Mouse (Mus musculus) small intestine, adult 2 months (tissue): ENCODE results near the gene Lrrc1.

Source experiments
- CTCF ChIP-seq: fragments of 200-500 bp; IDR thresholded peaks from 2 replicates; pipeline ENCODE4 v1.5.1; 2012; ENCODE audit warnings: low read depth, mild to moderate bottlenecking, control low read depth, inconsistent platforms, low read length, moderate library complexity, mixed read lengths; ENCODE audit not compliant: insufficient replicate concordance, insufficient read length; ENCODE audit errors: extremely low read depth
- POLR2A ChIP-seq: fragments of 200-500 bp; IDR thresholded peaks from 2 replicates; pipeline ENCODE4 v1.6.1; 2012; ENCODE audit warnings: low read depth, mild to moderate bottlenecking, control low read depth, inconsistent platforms, low read length, moderate library complexity

DNA sequence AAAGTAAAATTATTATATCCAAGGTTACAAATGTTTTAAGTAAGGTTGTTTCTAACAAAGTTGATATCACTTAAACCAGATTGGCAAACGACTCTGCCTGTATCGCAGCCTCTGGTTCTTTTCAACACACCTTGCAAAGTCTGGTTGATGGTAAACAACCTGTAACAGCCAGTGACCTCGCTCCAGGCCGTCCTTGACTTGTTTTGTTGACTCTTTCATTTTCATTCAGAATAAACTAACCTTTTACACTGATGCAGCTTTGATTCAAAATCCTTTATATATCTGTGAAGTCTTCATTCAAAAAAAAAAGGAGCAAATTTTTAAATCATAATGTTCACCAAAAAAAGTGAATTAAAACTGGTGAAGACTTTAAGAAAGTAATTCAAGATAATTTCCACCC is 147.6 kb downstream of the Lrrc1 start:
- TF ChIP-seq CTCF (no peak), POLR2A (no peak)
